Mouse (Mus musculus) G1E (cell line): ENCODE data around the gene Cda.

Source experiments
- CTCF ChIP-seq: IDR thresholded peaks from 2 replicates; pipeline ENCODE4 v1.5.1; 2012; ENCODE audit warnings: low read depth, low read length, inconsistent platforms, mixed read lengths
- GATA1 ChIP-seq: IDR thresholded peaks from 2 replicates; pipeline ENCODE4 v1.6.1; 2012; ENCODE audit warnings: borderline replicate concordance, low read length, inconsistent platforms, mixed read lengths
- TAL1 ChIP-seq: conservative IDR thresholded peaks from 2 replicates; pipeline ENCODE4 v1.6.1; 2012; ENCODE audit warnings: low read depth, low read length, inconsistent platforms, mixed read lengths

DNA sequence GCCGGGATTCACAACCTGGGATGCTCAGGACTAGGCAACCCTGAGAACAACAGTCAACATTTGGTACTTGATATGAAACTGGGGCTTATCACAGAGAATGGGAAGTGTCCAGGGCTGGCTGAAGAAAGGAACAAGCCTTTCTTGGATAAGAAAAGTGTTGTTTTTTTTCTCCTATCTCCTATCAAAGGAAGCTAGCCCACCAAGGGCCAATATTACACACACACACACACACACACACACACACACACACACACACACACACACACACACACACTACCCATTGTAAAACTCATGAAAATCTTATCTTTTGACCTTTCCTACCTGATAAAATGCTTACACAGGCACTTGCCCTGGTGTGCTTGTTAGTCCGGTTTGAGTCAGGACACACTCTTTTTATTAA, 12.3 kb downstream of the Cda start:
- TF ChIP-seq GATA1 (no peak), CTCF (no peak), TAL1 (no peak)
